9 mouse cellular contexts compared by ENCODE assay signal in genomic region chr8:79584966-79585365, GRCm38 (mm10). TPM values are rescaled to one million over a fixed set of nuclear protein-coding genes. Genes with fewer than 3 reads are reported as not detected.
DNase-seq lines count a peak whose midpoint lies in the region; ATAC-seq and TF ChIP-seq lines count a peak whose summit lies in the region.
"Had no signal": no experiment of that assay in that cellular context is flagged by ENCODE, and none has a peak within 500 bp of the region (broad histone marks: within the 10 kb centered on the region; RNA-seq: fewer than 3 reads in every experiment).

No protein-coding gene starts in this region.

- intact Hi-C loops in heart, postnatal 10 days (cut with DNase I), result loop anchor here (1.0 to 10.0 kb wide), 6 partner anchors 186 to 1520 kb away; partner anchors contain the start of gene Smad1

- H3K27ac ChIP-seq in midbrain, embryonic 10.5 days (replicated peaks), result no peak overlapping the region
- H3K27ac ChIP-seq in midbrain, embryonic 16.5 days (ENCODE audit: low read length), result no peak overlapping the region
- no peak overlapping the region for H3K27ac ChIP-seq in embryonic facial prominence, embryonic 14.5 days (replicated peaks; ENCODE audit: low read depth, low read length)
- no peak overlapping the region for H3K27ac ChIP-seq in layer of hippocampus, adult 2 months
- no peak overlapping the region for H3K27ac ChIP-seq in stomach, embryonic 16.5 days (ENCODE audit: low read length)

- no peak overlapping the region for H3K9ac ChIP-seq in midbrain, embryonic 16.5 days (ENCODE audit: low read depth, low read length)
- H3K9ac ChIP-seq in embryonic facial prominence, embryonic 14.5 days (ENCODE audit: low read depth, low read length), result no peak overlapping the region
- no peak overlapping the region for H3K9ac ChIP-seq in stomach, embryonic 16.5 days (ENCODE audit: low read length)

- peak; percentile 86 for TF ChIP-seq CTCF in layer of hippocampus, adult 2 months (conservative IDR thresholded peaks at IDR 0.05)

- no peaks in the 10 kb centered on the region for H3K36me3 ChIP-seq in midbrain, embryonic 10.5 days
- H3K36me3 ChIP-seq in midbrain, embryonic 16.5 days (ENCODE audit: control insufficient read depth, insufficient read depth, low read length), result no peaks in the 10 kb centered on the region
- H3K36me3 ChIP-seq in embryonic facial prominence, embryonic 14.5 days (ENCODE audit: control insufficient read depth, insufficient read depth, low read length), result no peaks in the 10 kb centered on the region
- H3K36me3 ChIP-seq in stomach, embryonic 16.5 days (ENCODE audit: control insufficient read depth, insufficient read depth, low read length), result no peaks in the 10 kb centered on the region

- ATAC-seq in midbrain, embryonic 16.5 days, result no peak
- ATAC-seq in embryonic facial prominence, embryonic 14.5 days (ENCODE audit: low read depth), result peak; percentile 71; the same call in 1 of the 2 replicates
- peak; percentile 72 for ATAC-seq in megakaryocyte progenitor cell, adult 5-6 weeks (replicated peaks; ENCODE audit: poor library complexity)
- peak; percentile 53; the same call in 1 of the 2 replicates for ATAC-seq in stomach, embryonic 16.5 days (ENCODE audit: insufficient read depth, low FRiP score)

- H3K4me2 ChIP-seq in midbrain, embryonic 16.5 days (ENCODE audit: low read length), result no peak overlapping the region
- no peak overlapping the region for H3K4me2 ChIP-seq in embryonic facial prominence, embryonic 14.5 days (ENCODE audit: low read depth, low read length)
- H3K4me2 ChIP-seq in stomach, embryonic 16.5 days (ENCODE audit: low read depth, low read length), result no peak overlapping the region

- WGBS in midbrain, embryonic 10.5 days, result 34% methylated on average over 3 of the region's 3 CpGs
- WGBS in midbrain, embryonic 16.5 days, result 41% methylated on average over 3 of the region's 3 CpGs
- WGBS in embryonic facial prominence, embryonic 14.5 days, result 42% methylated on average over 3 of the region's 3 CpGs
- WGBS in stomach, embryonic 16.5 days, result 11% methylated on average over 3 of the region's 3 CpGs

- no peaks in the 10 kb centered on the region for H3K4me1 ChIP-seq in midbrain, embryonic 10.5 days
- H3K4me1 ChIP-seq in midbrain, embryonic 16.5 days (ENCODE audit: control insufficient read depth, insufficient read depth, low read length), result no peaks in the 10 kb centered on the region
- no peaks in the 10 kb centered on the region for H3K4me1 ChIP-seq in embryonic facial prominence, embryonic 14.5 days (ENCODE audit: control insufficient read depth, insufficient read depth, low read length)
- no peaks in the 10 kb centered on the region for H3K4me1 ChIP-seq in stomach, embryonic 16.5 days (ENCODE audit: control insufficient read depth, insufficient read depth, low read length)

- no peaks in the 10 kb centered on the region for H3K27me3 ChIP-seq in midbrain, embryonic 10.5 days (ENCODE audit: low read depth, poor library complexity, severe bottlenecking)
- H3K27me3 ChIP-seq in midbrain, embryonic 16.5 days (ENCODE audit: control insufficient read depth, insufficient read depth, low read depth, low read length), result no peaks in the 10 kb centered on the region
- H3K27me3 ChIP-seq in embryonic facial prominence, embryonic 14.5 days (replicated peaks; ENCODE audit: control insufficient read depth, insufficient read depth, low read length), result no peaks in the 10 kb centered on the region
- no peaks in the 10 kb centered on the region for H3K27me3 ChIP-seq in stomach, embryonic 16.5 days (ENCODE audit: control insufficient read depth, insufficient read depth, low read length)

- peak; percentile 36 for DNase-seq in midbrain, embryonic 10.5 days (ENCODE audit: low spot score)
- DNase-seq in adrenal gland, postnatal 25 days, result peak; percentile 38
- peak; percentile 92 for DNase-seq in embryonic facial prominence, embryonic 14.5 days (ENCODE audit: low spot score)
- DNase-seq in heart, postnatal 10 days, result peak; percentile 80 to 85
- DNase-seq in layer of hippocampus, adult 2 months (ENCODE audit: low spot score in 2 of 2), result peak; percentile 43 to 64

- H3K9me3 ChIP-seq in midbrain, embryonic 10.5 days (replicated peaks), result no peaks in the 10 kb centered on the region
- H3K9me3 ChIP-seq in midbrain, embryonic 16.5 days (replicated peaks; ENCODE audit: control insufficient read depth, low read length, poor library complexity, severe bottlenecking), result no peaks in the 10 kb centered on the region
- H3K9me3 ChIP-seq in embryonic facial prominence, embryonic 14.5 days (ENCODE audit: control insufficient read depth, low read length), result no peaks in the 10 kb centered on the region
- H3K9me3 ChIP-seq in stomach, embryonic 16.5 days (replicated peaks; ENCODE audit: control insufficient read depth, low read length), result no peaks in the 10 kb centered on the region
- H3K9me3 ChIP-seq: megakaryocyte, embryonic 14.5 days had no signal

- H3K4me3 ChIP-seq in midbrain, embryonic 10.5 days, result no peak overlapping the region
- H3K4me3 ChIP-seq in midbrain, embryonic 16.5 days (ENCODE audit: low read depth, low read length), result no peak overlapping the region
- no peak overlapping the region for H3K4me3 ChIP-seq in embryonic facial prominence, embryonic 14.5 days (ENCODE audit: low read depth, low read length)
- H3K4me3 ChIP-seq in layer of hippocampus, adult 2 months, result no peak overlapping the region
- no peak overlapping the region for H3K4me3 ChIP-seq in stomach, embryonic 16.5 days (replicated peaks; ENCODE audit: low read length)
- H3K4me3 ChIP-seq: megakaryocyte, embryonic 14.5 days had no signal

RNA-seq across cellular contexts. Expression of gene Otud4, which starts 54.5 kb away (rescaled TPM):
- polyA plus RNA-seq in midbrain, embryonic 10.5 days (2016; fragmentation: Nextera tagmentation; extraction: Ambion mirVana), result 15.3 and 15.4 TPM in 2 replicates
- polyA plus RNA-seq in midbrain, embryonic 16.5 days (2015; fragmentation: Nextera tagmentation; extraction: Ambion mirVana), result 9.7 and 10.2 TPM in 2 replicates
- 51.5 and 60.6 TPM in 2 replicates for total RNA-seq in adrenal gland, postnatal 25 days (2021)
- polyA plus RNA-seq in embryonic facial prominence, embryonic 14.5 days (2014; fragmentation: Nextera tagmentation; extraction: Ambion mirVana), result 22.2 and 24.0 TPM in 2 replicates
- 10 to 100 TPM; 40.5 to 49.8 TPM for total RNA-seq in heart, postnatal 10 days (2021)
- 10 to 100 TPM; 35.4 to 44.1 TPM for total RNA-seq in layer of hippocampus, adult 2 months (2021)
- total RNA-seq in megakaryocyte progenitor cell, adult 5-6 weeks (2015), result 54.4 and 64.4 TPM in 2 replicates
- 57.8 and 85.7 TPM in 2 replicates for total RNA-seq in megakaryocyte progenitor cell, adult 5-6 weeks (2017)
- 11.5 and 12.3 TPM in 2 replicates for polyA plus RNA-seq in stomach, embryonic 16.5 days (2015; fragmentation: Nextera tagmentation; extraction: Ambion mirVana)

Comparison
In these comparisons a context has a peak if more than half of its experiments do, and no peak if none do; other contexts are left out.
1. DNase-seq: peak in every context shown above with its lines; median percentile 92 in embryonic facial prominence, embryonic 14.5 days; 82 in heart, postnatal 10 days; 54 in layer of hippocampus, adult 2 months; 38 in adrenal gland, postnatal 25 days; 36 in midbrain, embryonic 10.5 days.